Mouse (Mus musculus): Measurements from ENCODE around the gene 1700123O20Rik. TPM values are rescaled to one million over a fixed set of nuclear protein-coding genes. Genes with fewer than 3 reads are reported as not detected.
A peak's percentile ranks its signal among the peaks of the same experiment; 100 is the strongest.

Gene 1700123O20Rik
- polyA plus RNA-seq, 1 experiment from 2014 or later = 104 TPM

DNA sequence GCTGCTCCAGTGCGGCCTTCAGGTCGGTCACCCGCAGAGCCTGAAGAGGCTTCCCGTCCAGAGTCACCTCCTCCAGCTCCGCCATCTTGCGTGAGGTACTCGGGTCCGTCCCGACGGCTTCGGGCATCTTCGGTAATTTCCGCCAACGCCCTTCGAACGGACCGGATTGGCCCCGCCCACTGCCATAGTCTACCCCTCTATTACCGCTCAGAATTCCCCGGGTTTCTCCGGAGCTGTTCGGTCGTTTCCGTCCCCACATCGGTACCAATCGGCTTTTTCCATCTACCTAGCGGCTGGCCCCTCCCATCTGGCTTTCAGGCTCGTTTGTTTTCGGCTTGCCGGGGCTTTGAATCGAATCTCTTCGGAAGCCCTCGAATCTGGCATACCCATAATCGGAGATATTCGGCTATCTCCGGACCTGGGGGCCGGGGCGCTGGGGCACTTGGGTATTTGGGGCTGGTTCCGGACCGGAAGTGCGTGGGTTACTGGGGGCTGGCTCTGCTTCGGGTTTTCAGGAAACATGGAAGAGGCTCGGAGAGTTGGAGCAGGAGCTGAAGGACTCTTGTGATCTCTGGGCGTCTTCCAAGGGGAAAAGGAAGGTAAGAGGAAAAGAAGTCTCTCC is 617 bp downstream of the 1700123O20Rik start, which contains the start of gene Acin1:
Gene Acin1, minus strand, starts transcription at position 410 of the 622 bp plus-strand sequence.
- Histone ChIP-seq H3K36me3 (replicated peaks) (peaks cover 60% of the 10 kb centered on the region), H3K4me1 (peaks cover 31% of the 10 kb centered on the region), H3K27ac (peak within 1 kb of the TSS; percentile 98), H3K27me3 (ENCODE audit: poor library complexity, severe bottlenecking) (no peaks in the 10 kb centered on the region), H3K4me3 (peak within 1 kb of the TSS; percentile 86), H3K9me3 (no peaks in the 10 kb centered on the region)
- WGBS = under 1% methylated on average over 44 of the region's 44 CpGs
- peak; percentile 99 for DNase-seq (ENCODE audit: extremely low spot score, low spot score)

DNA sequence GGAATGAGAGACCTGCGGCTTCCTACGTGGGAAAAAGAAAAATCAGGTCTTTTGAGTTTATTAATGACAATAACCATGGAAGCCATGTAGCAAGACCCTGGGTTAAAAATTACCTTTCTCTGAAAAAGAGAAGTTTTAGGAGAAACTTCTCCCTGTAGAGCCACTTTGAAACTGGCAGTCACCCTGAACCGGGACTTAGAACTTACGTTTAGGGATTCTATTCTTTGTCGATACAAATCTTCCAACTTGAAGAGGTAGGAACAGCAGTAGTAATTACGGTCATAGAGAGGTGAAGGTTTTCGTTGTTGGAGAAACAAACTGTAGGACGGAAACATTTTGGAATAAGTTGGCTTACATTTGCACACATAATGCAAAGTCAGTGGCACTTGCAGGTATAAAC is 1.2 kb downstream of the 1700123O20Rik start:
- peaks cover 54% of the 10 kb centered on the region for H3K36me3 ChIP-seq (replicated peaks)
- DNase-seq (ENCODE audit: extremely low spot score, low spot score) = no peak
- peak overlapping the region; percentile 98 for H3K27ac ChIP-seq
- peak overlapping the region; percentile 86 for H3K4me3 ChIP-seq
- WGBS = 10% methylated on average over 8 of the region's 8 CpGs
- peaks cover 31% of the 10 kb centered on the region for H3K4me1 ChIP-seq
- H3K27me3 ChIP-seq (ENCODE audit: poor library complexity, severe bottlenecking) = no peaks in the 10 kb centered on the region
- H3K9me3 ChIP-seq = no peaks in the 10 kb centered on the region

DNA sequence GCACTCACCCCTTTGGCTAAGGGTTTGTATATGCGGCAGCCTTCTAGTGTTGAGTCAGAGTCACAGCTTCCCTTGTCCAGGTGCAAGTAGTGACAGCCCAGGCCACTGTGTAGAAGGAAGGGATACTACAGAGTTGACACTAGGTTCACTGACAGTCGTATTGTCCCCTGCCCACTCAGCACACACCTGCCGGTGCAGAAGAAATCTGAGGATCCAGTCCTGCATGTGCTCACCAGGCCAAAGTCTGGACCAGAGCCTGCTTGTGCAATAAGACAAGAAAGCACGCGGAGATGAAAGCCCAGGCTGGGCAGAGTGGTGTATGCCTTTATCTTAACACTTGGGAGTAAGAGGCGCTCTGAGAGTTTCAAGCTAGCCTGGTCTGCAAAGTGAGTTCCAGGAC is 9.0 kb downstream of the 1700123O20Rik start:
- no peaks in the 10 kb centered on the region for H3K27me3 ChIP-seq (ENCODE audit: poor library complexity, severe bottlenecking)
- peaks cover 31% of the 10 kb centered on the region for H3K36me3 ChIP-seq (replicated peaks)
- no peak overlapping the region for H3K4me3 ChIP-seq
- no peak for DNase-seq (ENCODE audit: extremely low spot score, low spot score)
- H3K9me3 ChIP-seq = no peaks in the 10 kb centered on the region
- 86% methylated on average over 6 of the region's 6 CpGs for WGBS
- H3K27ac ChIP-seq = no peak overlapping the region
- H3K4me1 ChIP-seq = no peaks in the 10 kb centered on the region

DNA sequence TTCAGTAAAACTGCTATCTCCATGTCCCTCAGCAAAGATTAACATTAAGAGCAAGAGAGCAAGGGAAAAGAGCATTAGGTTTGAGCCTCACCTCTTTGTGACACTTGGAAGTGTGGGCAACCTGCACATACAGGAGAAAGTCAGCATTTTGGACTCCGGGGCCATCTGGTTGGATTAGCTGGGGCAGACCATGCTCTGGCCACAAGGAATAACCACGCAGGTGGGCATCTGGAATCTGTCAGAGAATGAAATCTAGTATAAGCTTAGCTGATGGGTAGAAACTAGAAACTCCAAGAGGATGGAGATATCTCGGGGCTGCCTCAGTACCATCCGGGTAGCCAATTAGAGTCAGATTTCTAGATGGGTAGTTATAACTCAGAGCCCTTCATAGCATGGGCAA is 10.7 kb downstream of the 1700123O20Rik start:
- Histone ChIP-seq H3K27me3 (ENCODE audit: poor library complexity, severe bottlenecking) (no peaks in the 10 kb centered on the region), H3K4me1 (no peaks in the 10 kb centered on the region), H3K4me3 (no peak overlapping the region), H3K9me3 (no peaks in the 10 kb centered on the region), H3K36me3 (replicated peaks) (peaks cover 20% of the 10 kb centered on the region), H3K27ac (no peak overlapping the region)
- WGBS = 86% methylated on average over 4 of the region's 4 CpGs
- DNase-seq (ENCODE audit: extremely low spot score, low spot score) = no peak

DNA sequence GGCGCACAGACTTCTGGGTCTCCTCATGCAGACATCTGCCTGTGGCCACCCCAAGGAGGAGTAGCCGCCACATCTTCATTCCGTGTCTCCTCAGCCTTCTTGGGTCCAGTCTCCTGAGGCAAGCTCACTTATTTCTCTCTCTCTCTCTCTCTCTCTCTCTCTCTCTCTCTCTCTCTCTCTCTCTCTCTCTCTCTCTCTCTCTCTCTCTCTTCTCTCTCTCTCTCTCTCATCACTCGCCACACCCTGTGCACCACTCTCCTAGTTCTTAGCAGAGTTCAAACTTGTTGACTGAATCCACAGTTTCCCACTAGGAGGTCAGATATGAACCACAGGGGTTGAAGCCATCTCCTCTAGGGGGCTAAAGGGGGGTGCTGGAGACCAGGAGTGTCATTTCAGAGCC is 12.7 kb downstream of the 1700123O20Rik start, which contains the start of gene Gm29776:
Gene Gm29776, minus strand, starts transcription at position 101 of the 400 bp plus-strand sequence.
- Histone ChIP-seq H3K4me1 (no peaks in the 10 kb centered on the region), H3K9me3 (no peaks in the 10 kb centered on the region), H3K27ac (no peak within 1 kb of the TSS; the same call in 1 of the 2 replicates), H3K36me3 (replicated peaks) (peaks cover 5% of the 10 kb centered on the region), H3K4me3 (no peak within 1 kb of the TSS), H3K27me3 (ENCODE audit: poor library complexity, severe bottlenecking) (peaks cover 13% of the 10 kb centered on the region; the same call in 1 of the 2 replicates)
- DNase-seq (ENCODE audit: extremely low spot score, low spot score) = no peak
- WGBS = 88% methylated on average over 4 of the region's 4 CpGs

DNA sequence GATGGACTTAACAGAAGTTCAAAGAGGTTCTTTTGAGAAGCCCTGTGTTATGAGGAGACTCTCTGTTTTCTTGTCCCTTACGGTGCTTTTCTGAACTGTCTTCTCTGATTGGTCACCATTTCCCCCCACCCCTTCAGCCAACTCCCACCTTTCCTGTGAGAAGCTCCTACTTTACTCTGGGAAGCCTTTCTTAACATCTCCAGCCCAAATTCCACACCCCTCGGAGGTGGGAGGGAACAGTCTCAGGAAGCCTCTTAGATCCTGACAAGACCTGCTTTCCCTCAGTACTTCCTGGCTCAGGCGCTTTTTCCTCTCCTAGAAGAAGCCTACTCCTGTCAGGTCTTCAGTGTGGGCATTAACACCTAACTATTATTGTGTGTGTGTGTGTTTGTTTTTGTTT is 13.6 kb downstream of the 1700123O20Rik start:
- WGBS = 66% methylated on average over 3 of the region's 3 CpGs
- H3K27me3 ChIP-seq (ENCODE audit: poor library complexity, severe bottlenecking) = peaks cover 13% of the 10 kb centered on the region; the same call in 1 of the 2 replicates
- no peaks in the 10 kb centered on the region for H3K9me3 ChIP-seq
- H3K4me1 ChIP-seq = no peaks in the 10 kb centered on the region
- H3K4me3 ChIP-seq = no peak overlapping the region
- no peaks in the 10 kb centered on the region for H3K36me3 ChIP-seq (replicated peaks)
- no peak overlapping the region for H3K27ac ChIP-seq
- no peak for DNase-seq (ENCODE audit: extremely low spot score, low spot score)

DNA sequence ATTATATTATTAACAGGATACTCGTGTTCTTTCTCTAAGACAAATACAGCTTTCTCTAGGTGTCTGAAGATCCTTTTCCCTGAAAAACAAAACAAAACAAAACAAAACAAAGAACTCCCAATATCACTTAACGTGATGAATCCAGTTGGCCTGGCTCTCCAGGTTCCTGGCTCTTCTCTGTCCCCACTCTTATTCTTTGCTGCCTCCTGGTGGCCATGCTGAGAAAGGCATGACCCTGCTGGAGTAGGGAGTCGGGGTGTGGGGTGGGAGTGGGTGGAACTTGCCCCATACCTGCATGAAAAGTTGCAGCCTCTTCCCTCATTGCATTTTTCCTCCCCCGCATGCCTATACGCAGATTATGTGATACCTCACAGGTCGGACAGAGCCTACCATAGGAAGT is 15.3 kb downstream of the 1700123O20Rik start:
- Histone ChIP-seq H3K9me3 (no peaks in the 10 kb centered on the region), H3K36me3 (replicated peaks) (no peaks in the 10 kb centered on the region), H3K4me3 (no peak overlapping the region), H3K27me3 (ENCODE audit: poor library complexity, severe bottlenecking) (peaks cover 13% of the 10 kb centered on the region; the same call in 1 of the 2 replicates), H3K27ac (no peak overlapping the region), H3K4me1 (0 out of 2 replicates have a peak, but pooled peaks cover under 1% of the 10 kb centered on the region)
- peak; percentile 71 for DNase-seq (ENCODE audit: extremely low spot score, low spot score)
- 10% methylated on average over 6 of the region's 6 CpGs for WGBS

DNA sequence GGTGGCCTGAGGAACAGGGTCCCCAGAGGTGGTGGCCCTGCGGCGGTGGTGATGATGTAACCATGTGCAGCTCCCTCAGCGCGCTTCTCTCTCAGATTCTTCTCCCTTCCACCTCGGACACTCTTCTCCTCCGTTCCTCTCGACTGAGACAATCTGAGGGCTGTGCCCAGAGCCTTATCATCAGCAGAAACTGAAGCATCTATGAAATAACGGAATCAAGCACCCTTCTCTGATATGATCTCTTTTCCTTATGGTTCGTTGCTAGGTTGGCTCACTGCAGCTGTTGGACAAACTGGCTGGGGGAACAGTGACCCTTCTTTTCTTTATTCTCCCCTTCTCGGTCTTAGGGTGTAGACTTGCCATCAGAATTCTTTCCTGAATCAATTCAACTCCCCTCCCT is 17.2 kb downstream of the 1700123O20Rik start:
- WGBS = 74% methylated on average over 10 of the region's 10 CpGs
- no peaks in the 10 kb centered on the region for H3K36me3 ChIP-seq (replicated peaks)
- H3K9me3 ChIP-seq = no peaks in the 10 kb centered on the region
- peaks cover 14% of the 10 kb centered on the region for H3K4me1 ChIP-seq
- H3K4me3 ChIP-seq = no peak overlapping the region
- H3K27me3 ChIP-seq (ENCODE audit: poor library complexity, severe bottlenecking) = peaks cover 18% of the 10 kb centered on the region; the same call in 1 of the 2 replicates
- H3K27ac ChIP-seq = no peak overlapping the region
- DNase-seq (ENCODE audit: extremely low spot score, low spot score) = no peak

DNA sequence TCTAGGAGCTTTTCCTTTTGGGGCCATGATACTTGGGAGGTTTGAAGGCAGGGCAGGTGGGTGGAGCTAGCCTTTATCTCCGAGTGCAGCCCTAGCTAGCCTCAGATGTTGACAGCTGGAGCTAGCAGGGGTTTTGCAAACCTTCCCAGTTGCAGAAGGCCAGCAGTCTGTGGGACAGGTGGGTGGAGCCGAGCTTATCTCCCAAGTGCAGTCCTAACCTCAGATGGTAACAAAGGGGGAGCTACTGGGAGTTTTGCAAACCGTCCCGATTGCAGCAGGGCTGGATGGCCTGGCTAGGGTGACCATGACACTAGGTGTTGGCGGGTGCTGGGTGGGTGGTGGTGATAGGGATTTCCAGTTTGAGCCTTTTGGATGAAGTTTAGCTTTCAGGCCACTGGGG is 19.8 kb downstream of the 1700123O20Rik start:
- H3K9me3 ChIP-seq = no peaks in the 10 kb centered on the region
- H3K4me1 ChIP-seq = peaks cover 23% of the 10 kb centered on the region
- no peak for DNase-seq (ENCODE audit: extremely low spot score, low spot score)
- H3K36me3 ChIP-seq (replicated peaks) = no peaks in the 10 kb centered on the region
- H3K4me3 ChIP-seq = no peak overlapping the region
- H3K27ac ChIP-seq = no peak overlapping the region
- 59% methylated on average over 5 of the region's 5 CpGs for WGBS
- H3K27me3 ChIP-seq (ENCODE audit: poor library complexity, severe bottlenecking) = peaks cover 25% of the 10 kb centered on the region; the same call in 1 of the 2 replicates

DNA sequence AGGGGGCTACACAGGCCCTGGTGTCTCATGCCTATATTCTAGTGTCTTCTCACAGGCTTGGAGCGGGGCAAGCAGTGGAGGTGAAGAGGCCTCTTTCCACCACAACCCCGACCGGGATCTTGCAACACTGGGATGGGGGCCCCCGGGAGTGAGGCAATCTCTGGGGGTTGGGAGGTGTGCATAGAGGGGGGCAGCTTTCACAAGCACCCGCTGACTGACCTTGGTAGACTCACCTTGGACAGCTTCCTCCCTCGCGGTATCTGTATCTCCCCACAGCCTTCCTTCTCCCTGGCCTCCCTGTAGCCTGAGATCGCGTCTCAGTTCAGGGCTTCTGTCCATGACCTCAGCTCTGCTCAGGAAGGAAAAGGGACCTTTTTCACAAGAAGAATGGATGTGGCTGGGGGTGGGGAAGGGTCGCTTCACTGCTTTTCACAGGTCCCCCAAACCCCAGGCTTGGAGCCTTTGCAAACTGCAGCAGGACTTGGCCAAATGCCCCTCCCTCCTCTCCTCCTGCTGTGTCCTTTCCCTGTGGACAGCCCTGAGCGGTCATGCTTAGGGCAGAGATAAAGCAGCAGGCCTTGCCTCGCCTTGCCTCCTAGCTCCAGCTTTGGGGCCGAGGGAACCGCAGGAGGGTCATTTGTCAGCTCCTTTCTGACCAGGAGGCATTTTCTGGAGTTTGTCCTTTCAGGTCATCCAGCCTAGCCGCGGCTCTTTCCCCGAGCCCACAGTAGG is 20.7 kb downstream of the 1700123O20Rik start:
- WGBS = 62% methylated on average over 16 of the region's 17 CpGs
- peaks cover 23% of the 10 kb centered on the region for H3K4me1 ChIP-seq
- no peaks in the 10 kb centered on the region for H3K9me3 ChIP-seq
- peaks cover 26% of the 10 kb centered on the region; the same call in 1 of the 2 replicates for H3K27me3 ChIP-seq (ENCODE audit: poor library complexity, severe bottlenecking)
- DNase-seq (ENCODE audit: extremely low spot score, low spot score) = no peak
- no peak overlapping the region for H3K27ac ChIP-seq
- no peaks in the 10 kb centered on the region for H3K36me3 ChIP-seq (replicated peaks)
- H3K4me3 ChIP-seq = no peak overlapping the region

DNA sequence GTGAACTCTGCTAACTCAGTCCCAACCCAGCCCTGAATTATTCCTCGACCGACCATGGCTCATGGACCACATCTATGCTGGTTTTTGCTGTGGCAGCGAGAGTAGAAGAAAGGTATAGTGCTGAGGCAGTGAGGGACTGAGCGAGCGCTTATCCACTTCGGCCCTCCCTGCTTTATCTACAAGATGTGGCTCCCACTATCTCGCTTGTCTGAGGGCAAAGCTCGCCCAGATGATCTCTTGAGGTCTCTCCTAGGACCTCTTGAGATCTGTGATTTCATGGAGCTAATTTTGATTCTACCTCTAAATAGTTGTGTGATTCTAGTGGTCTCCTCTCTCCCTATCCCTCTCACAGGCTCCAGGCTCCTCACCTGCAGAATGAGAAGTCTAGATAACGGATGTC is 23.0 kb downstream of the 1700123O20Rik start:
- Histone ChIP-seq H3K27ac (no peak overlapping the region), H3K4me1 (peaks cover 30% of the 10 kb centered on the region), H3K4me3 (no peak overlapping the region), H3K36me3 (replicated peaks) (no peaks in the 10 kb centered on the region), H3K9me3 (no peaks in the 10 kb centered on the region), H3K27me3 (ENCODE audit: poor library complexity, severe bottlenecking) (0 out of 2 replicates have a peak, but pooled peaks cover 23% of the 10 kb centered on the region)
- WGBS = 86% methylated on average over 9 of the region's 9 CpGs
- no peak for DNase-seq (ENCODE audit: extremely low spot score, low spot score)

DNA sequence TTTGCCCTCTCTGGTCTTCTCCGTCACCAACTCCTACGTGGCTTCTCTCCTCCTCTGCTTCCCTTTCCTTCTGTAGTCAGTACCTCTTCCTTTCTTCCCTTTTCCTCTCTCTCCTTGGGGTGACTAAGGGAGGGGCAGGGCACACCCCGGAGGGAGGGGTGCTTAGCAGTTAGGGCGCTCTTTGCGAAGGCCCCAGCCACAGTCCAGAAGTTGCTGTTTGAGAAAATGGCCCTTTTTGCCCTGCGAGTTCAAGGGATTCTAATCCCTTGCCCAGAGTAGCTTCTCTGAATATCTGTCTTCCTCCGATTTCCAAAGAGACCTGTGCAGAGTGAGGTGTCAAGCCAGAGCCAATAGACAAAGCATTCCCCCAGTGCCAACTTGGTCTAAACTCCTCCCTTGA is 26.1 kb downstream of the 1700123O20Rik start, which contains the start of gene Cebpe:
Gene Cebpe, minus strand, starts transcription at position 101 of the 400 bp plus-strand sequence.
- Histone ChIP-seq H3K4me3 (no peak within 1 kb of the TSS), H3K27ac (no peak within 1 kb of the TSS), H3K36me3 (replicated peaks) (no peaks in the 10 kb centered on the region), H3K9me3 (no peaks in the 10 kb centered on the region), H3K27me3 (ENCODE audit: poor library complexity, severe bottlenecking) (peaks cover 43% of the 10 kb centered on the region), H3K4me1 (peaks cover 33% of the 10 kb centered on the region)
- DNase-seq (ENCODE audit: extremely low spot score, low spot score) = no peak
- 87% methylated on average over 7 of the region's 7 CpGs for WGBS

DNA sequence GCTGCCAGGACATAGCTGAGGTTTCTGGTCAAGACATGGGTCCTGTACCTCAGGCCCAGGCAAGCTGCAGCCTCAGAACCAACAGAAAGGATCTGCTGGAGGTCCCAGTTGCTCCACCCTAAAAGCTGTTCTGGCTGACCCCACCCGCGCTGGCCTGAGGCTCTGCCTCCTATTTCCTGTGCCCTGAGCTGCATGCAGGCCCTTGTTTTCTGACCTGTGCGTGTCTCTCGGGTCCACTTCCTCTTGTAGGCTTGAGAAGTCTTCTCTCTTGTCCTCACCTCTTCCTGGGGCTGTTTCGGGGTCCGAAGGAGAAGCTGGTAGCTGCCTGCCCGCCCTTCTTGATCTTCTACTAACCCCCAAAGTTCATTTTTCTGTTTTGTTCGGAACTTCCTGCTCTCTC is 26.8 kb downstream of the 1700123O20Rik start:
- DNase-seq (ENCODE audit: extremely low spot score, low spot score) = no peak
- Histone ChIP-seq H3K27ac (no peak overlapping the region), H3K4me1 (peaks cover 27% of the 10 kb centered on the region), H3K4me3 (no peak overlapping the region), H3K36me3 (replicated peaks) (no peaks in the 10 kb centered on the region), H3K9me3 (no peaks in the 10 kb centered on the region), H3K27me3 (ENCODE audit: poor library complexity, severe bottlenecking) (peaks cover 39% of the 10 kb centered on the region)
- WGBS = 66% methylated on average over 8 of the region's 8 CpGs

Data from forebrain, embryonic 10.5 days (tissue).